Mouse (Mus musculus) heart, embryonic 16.5 days (tissue): ENCODE measurements around the gene Polr2j. TPM values are rescaled to one million over a fixed set of nuclear protein-coding genes. Genes with fewer than 3 reads are reported as not detected.

ENCODE experiments used
- ATAC-seq: fragments of 200-750 bp; cut with Nextera tagmentation; replicated peaks from 2 replicates; pipeline ENCODE4 v1.8.0; 2017; ENCODE audit warnings: moderate number of reproducible peaks; ENCODE audit not compliant: insufficient read depth, low FRiP score; ENCODE audit errors: extremely low read depth
- H3K27ac ChIP-seq: fragments of 300-500 bp; sonication (generic); 2 replicates; pipeline ENCODE4 v1.5.1; 2014; ENCODE audit warnings: mild to moderate bottlenecking, low read length, control low read depth, moderate library complexity
- H3K27me3 ChIP-seq: fragments of 300-500 bp; sonication (generic); 2 replicates; pipeline ENCODE4 v1.6.1; 2014; ENCODE audit warnings: low read length, mixed read lengths; ENCODE audit not compliant: control insufficient read depth, insufficient read depth
- H3K36me3 ChIP-seq: fragments of 300-500 bp; sonication (generic); 2 replicates; pipeline ENCODE4 v1.6.1; 2014; ENCODE audit not compliant: control insufficient read depth, insufficient read depth
- H3K4me1 ChIP-seq: fragments of 300-500 bp; sonication (generic); 2 replicates; pipeline ENCODE4 v1.6.1; 2014; ENCODE audit warnings: low read length, mixed read lengths; ENCODE audit not compliant: control insufficient read depth, insufficient read depth
- H3K4me2 ChIP-seq: fragments of 300-500 bp; sonication (generic); 2 replicates; pipeline ENCODE4 v1.6.1; 2014; ENCODE audit warnings: low read depth, mild to moderate bottlenecking, control low read depth, low read length
- H3K4me3 ChIP-seq: fragments of 300-500 bp; sonication (generic); 2 replicates; pipeline ENCODE4 v1.5.1; 2014; ENCODE audit warnings: mild to moderate bottlenecking, control low read depth, low read length
- H3K9ac ChIP-seq: fragments of 300-500 bp; sonication (generic); 2 replicates; pipeline ENCODE4 v1.6.1; 2014; ENCODE audit warnings: low read length, control low read depth
- H3K9me3 ChIP-seq: fragments of 300-500 bp; sonication (generic); replicated peaks from 2 replicates; pipeline ENCODE4 v1.6.1; 2016; ENCODE audit warnings: low read length; ENCODE audit not compliant: control insufficient read depth
- WGBS: fragments of 180-500 bp; shearing (Covaris S2); extraction: QIAGEN DNeasy Blood & Tissue Kit; methylation state at CpG from one replicate; pipeline ENCODE4 v1.1.7; 2014; 5-methylcytosine and 5-hydroxymethylcytosine counted together
- polyA plus RNA-seq: library from polyadenylated mRNA; unstranded; fragments of >200 nt; fragmentation: Nextera tagmentation; extraction: Ambion mirVana; gene quantifications from 2 replicates; pipeline ENCODE4 v1.2.1, GENCODE M21; 2015

Polr2j gene
- polyA plus RNA-seq, 1 experiment from 2014 or later, result 151 TPM

GRCm38 (mm10) chr5:136136292-136136990, 20.0 kb downstream of the Polr2j start:
- Histone ChIP-seq H3K27ac (peak overlapping the region; percentile 28), H3K36me3 (peaks cover 22% of the 10 kb centered on the region), H3K4me1 (peaks cover 10% of the 10 kb centered on the region), H3K4me3 (peak overlapping the region; percentile 68), H3K4me2 (peak overlapping the region; percentile 69), H3K9me3 (no peaks in the 10 kb centered on the region), H3K9ac (peak overlapping the region; percentile 76), H3K27me3 (no peaks in the 10 kb centered on the region)
- WGBS, result 4% methylated on average over 20 of the region's 20 CpGs
- ATAC-seq, result 0 out of 2 replicates have a peak, but pooled peaks have one; percentile 0

GRCm38 (mm10) chr5:136137658-136138274, 21.3 kb downstream of the Polr2j start:
- WGBS, result 72% methylated on average over 13 of the region's 13 CpGs
- ATAC-seq, result no peak
- Histone ChIP-seq H3K27ac (no peak overlapping the region), H3K4me3 (no peak overlapping the region), H3K4me2 (no peak overlapping the region), H3K36me3 (peaks cover 25% of the 10 kb centered on the region), H3K9me3 (no peaks in the 10 kb centered on the region; the same call in 1 of the 2 replicates), H3K4me1 (peaks cover 10% of the 10 kb centered on the region), H3K9ac (no peak overlapping the region), H3K27me3 (no peaks in the 10 kb centered on the region)

GRCm38 (mm10) chr5:136139393-136139792, 23.0 kb downstream of the Polr2j start:
- no peak overlapping the region for H3K9ac ChIP-seq
- H3K27ac ChIP-seq, result no peak overlapping the region
- H3K4me1 ChIP-seq, result peaks cover 10% of the 10 kb centered on the region
- no peak overlapping the region for H3K4me3 ChIP-seq
- H3K27me3 ChIP-seq, result no peaks in the 10 kb centered on the region
- H3K4me2 ChIP-seq, result no peak overlapping the region
- no peak for ATAC-seq
- 90% methylated on average over 13 of the region's 13 CpGs for WGBS
- H3K36me3 ChIP-seq, result peaks cover 20% of the 10 kb centered on the region
- H3K9me3 ChIP-seq, result no peaks in the 10 kb centered on the region; the same call in 1 of the 2 replicates

GRCm38 (mm10) chr5:136140057-136140482, 23.6 kb downstream of the Polr2j start:
- WGBS, result 91% methylated on average over 10 of the region's 10 CpGs

GRCm38 (mm10) chr5:136142746-136143145, 26.3 kb downstream of the Polr2j start:
- Histone ChIP-seq H3K27me3 (no peaks in the 10 kb centered on the region), H3K4me2 (no peak overlapping the region), H3K4me3 (no peak overlapping the region), H3K4me1 (no peaks in the 10 kb centered on the region), H3K9me3 (no peaks in the 10 kb centered on the region; the same call in 1 of the 2 replicates), H3K9ac (no peak overlapping the region), H3K36me3 (peaks cover 20% of the 10 kb centered on the region), H3K27ac (no peak overlapping the region)
- no peak for ATAC-seq
- 85% methylated on average over 5 of the region's 5 CpGs for WGBS

More at GRCm38 (mm10) chr5:136140057-136140482, 23.6 kb downstream of the Polr2j start:
- ATAC-seq, result no peak
- H3K4me3 ChIP-seq, result no peak overlapping the region
- H3K27me3 ChIP-seq, result no peaks in the 10 kb centered on the region
- peaks cover 10% of the 10 kb centered on the region for H3K4me1 ChIP-seq
- no peak overlapping the region for H3K27ac ChIP-seq
- H3K9ac ChIP-seq, result no peak overlapping the region
- H3K36me3 ChIP-seq, result peaks cover 20% of the 10 kb centered on the region
- H3K4me2 ChIP-seq, result no peak overlapping the region
- H3K9me3 ChIP-seq, result no peaks in the 10 kb centered on the region; the same call in 1 of the 2 replicates

GRCm38 (mm10) chr5:136143161-136143755, 26.8 kb downstream of the Polr2j start:
- H3K27me3 ChIP-seq, result no peaks in the 10 kb centered on the region
- WGBS, result 87% methylated on average over 6 of the region's 6 CpGs
- H3K9me3 ChIP-seq, result no peaks in the 10 kb centered on the region; the same call in 1 of the 2 replicates
- H3K36me3 ChIP-seq, result peaks cover 20% of the 10 kb centered on the region
- ATAC-seq, result no peak
- H3K4me3 ChIP-seq, result no peak overlapping the region
- no peak overlapping the region for H3K4me2 ChIP-seq
- H3K9ac ChIP-seq, result no peak overlapping the region
- no peak overlapping the region for H3K27ac ChIP-seq
- no peaks in the 10 kb centered on the region for H3K4me1 ChIP-seq

GRCm38 (mm10) chr5:136144606-136145430, 28.4 kb downstream of the Polr2j start:
- H3K4me3 ChIP-seq, result no peak overlapping the region
- peaks cover 16% of the 10 kb centered on the region for H3K36me3 ChIP-seq
- no peaks in the 10 kb centered on the region; the same call in 1 of the 2 replicates for H3K9me3 ChIP-seq
- no peak for ATAC-seq
- WGBS, result 60% methylated on average over 12 of the region's 12 CpGs
- H3K4me1 ChIP-seq, result no peaks in the 10 kb centered on the region
- H3K9ac ChIP-seq, result no peak overlapping the region; the same call in 1 of the 2 replicates
- H3K4me2 ChIP-seq, result no peak overlapping the region
- no peaks in the 10 kb centered on the region for H3K27me3 ChIP-seq
- H3K27ac ChIP-seq, result no peak overlapping the region

- Histone ChIP-seq H3K4me2 (no peak overlapping the region), H3K4me1 (no peaks in the 10 kb centered on the region), H3K4me3 (no peak overlapping the region), H3K9ac (no peak overlapping the region), H3K9me3 (no peaks in the 10 kb centered on the region; the same call in 1 of the 2 replicates), H3K27me3 (no peaks in the 10 kb centered on the region), H3K27ac (no peak overlapping the region), H3K36me3 (peaks cover 3% of the 10 kb centered on the region; the same call in 1 of the 2 replicates)
- no peak for ATAC-seq
- 95% methylated on average over 1 of the region's 1 CpGs for WGBS
Observed at GRCm38 (mm10) chr5:136146936-136147335, 30.5 kb downstream of the Polr2j start.
